Mouse (Mus musculus) kidney, postnatal 25 days (tissue): ENCODE measurements around the gene 1700016D06Rik.

ENCODE experiments used
- DNase-seq, 2 experiments: peaks; one replicate each; pipeline ENCODE4 v3.0.0; 2021; ENCODE audit warnings: mixed read lengths in 2 of 2

Gene 1700016D06Rik

DNA sequence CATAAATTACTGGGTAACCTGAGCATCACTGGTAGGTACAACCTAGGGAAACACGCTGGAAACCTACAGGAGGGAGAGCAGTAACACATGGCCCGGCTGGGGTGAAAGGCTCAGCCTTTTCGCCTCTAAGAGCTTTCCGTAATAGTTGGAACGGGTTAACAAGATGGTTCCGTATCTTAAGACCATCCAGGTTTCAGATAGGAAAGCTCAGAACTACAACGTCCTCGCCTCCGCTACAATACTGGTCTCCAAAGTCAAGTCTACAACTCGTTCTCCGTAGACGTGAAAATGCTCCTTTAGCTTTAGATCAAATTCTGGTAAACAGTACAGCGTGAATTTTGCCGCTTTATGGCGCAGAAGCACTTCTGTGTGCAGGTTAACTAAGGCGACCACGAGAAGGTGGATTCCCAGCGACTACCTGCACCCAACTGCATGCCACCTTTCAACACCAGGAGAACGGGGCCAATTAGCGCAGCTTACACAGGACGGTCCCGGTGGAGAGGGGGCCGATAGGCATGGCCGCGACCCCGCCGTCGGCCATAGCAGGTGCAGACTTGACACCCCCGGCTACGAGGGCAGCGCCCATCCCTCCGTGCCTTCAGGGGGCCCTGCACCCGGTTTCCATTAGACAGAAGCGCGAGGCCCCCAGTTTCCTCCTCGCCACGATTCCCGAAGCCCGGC, 66.4 kb downstream of the 1700016D06Rik start:
- DNase-seq = no peak

DNA sequence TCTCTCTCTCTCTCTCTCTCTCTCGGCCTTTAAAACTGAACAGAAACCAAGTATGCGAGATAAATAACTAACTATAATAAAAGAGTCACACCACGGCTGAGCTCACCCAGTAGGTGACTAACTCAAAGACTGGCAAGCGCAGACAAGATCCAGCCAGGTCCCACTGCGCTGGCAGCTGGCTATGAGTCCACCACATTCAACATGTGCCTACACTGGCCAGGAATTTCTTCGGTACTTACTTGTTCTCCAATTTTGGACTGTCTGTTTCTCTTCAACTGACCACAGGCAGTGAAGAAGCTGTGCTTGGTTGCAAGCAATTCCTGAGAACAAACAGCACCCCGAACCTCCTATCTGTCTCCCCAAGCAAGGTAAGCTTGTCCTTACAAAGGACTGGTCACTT, 67.4 kb downstream of the 1700016D06Rik start:
- peak; percentile 36 to 74 for DNase-seq

DNA sequence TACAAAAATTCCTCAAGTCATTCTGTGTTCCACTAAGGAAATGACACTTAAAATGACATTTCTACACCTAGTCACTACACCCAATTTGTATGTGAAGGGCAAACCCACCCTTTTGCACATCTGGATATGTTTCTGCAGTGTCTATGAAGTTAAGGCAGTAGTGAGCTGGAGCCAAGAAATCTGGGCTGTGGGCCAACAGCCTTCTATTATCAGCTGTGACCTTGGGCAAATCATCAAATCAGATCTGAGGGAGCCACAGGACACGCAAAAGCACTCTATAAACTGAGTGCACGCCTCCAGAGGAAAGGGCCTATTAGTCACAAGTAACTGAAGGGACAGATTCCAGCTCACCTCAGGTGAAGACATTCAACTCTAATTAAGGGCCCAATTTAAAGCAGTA, 68.5 kb downstream of the 1700016D06Rik start:
- peak; percentile 84 for DNase-seq

DNA sequence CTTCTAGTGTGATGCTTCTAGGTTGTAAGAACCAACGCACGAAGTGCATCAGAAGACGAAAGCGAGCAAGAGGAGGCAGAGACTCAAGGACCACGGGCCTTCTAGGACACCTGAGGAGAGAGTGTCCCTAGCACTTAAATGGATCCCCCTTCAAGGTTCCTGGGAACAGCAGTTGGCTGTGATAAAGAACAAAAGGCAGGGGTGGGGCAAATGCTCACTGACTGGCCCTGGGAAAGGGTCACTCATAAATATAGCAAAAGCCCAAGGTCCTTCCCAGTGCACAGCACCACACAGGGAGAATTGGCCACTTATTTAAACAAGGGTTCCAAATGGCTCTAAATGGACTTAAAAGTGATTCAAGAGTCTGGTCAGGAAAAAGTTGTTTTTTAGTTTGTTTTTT, 71.7 kb downstream of the 1700016D06Rik start:
- no peak for DNase-seq

DNA sequence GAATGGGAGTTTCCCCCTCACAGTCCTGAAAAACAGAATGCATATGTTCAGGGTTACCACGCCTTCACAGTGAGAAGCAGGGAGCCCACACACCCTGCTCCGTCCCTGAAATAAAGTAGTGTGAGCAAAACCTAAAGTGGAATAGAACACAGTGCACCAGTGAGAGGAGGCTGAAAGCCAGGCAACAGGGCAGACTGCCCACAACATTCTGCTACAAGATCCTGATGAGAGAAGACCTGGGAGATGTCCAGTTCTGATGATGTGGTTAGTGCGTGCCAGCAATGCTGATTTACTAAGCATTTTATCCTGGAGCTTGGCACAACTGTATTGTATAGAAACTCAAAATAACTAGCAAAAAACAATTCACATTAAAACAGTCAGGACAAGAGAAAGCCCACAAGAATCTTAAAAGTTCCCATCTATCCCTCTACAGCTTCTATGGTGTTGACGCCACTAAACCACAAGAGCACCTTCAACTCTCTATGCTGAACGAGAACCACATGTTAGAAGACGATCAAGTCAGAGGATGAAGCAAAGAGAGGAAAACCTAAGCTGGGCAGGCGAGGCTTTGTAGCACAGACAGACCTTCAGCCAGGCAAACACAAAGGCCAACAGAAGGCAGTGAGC, 72.2 kb downstream of the 1700016D06Rik start:
- DNase-seq = no peak

DNA sequence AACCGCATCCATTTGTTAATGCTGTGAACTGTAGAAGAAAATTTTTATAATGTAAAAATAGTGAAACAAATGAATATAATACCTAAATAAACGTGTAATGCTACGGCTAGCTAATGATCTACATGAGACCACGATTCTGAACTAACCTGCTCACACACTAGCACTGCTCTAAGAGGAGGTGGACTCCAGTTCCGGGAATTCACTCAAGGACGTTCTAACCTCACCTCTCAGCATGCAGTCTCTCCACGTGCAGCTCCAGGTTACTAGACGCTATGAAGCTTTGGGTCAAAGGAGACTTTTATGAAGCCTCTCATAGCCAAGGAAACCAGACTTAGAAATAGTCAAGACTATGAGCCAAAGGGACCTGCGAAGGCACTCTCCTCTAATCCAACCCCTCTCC, 73.1 kb downstream of the 1700016D06Rik start:
- no peak for DNase-seq

DNA sequence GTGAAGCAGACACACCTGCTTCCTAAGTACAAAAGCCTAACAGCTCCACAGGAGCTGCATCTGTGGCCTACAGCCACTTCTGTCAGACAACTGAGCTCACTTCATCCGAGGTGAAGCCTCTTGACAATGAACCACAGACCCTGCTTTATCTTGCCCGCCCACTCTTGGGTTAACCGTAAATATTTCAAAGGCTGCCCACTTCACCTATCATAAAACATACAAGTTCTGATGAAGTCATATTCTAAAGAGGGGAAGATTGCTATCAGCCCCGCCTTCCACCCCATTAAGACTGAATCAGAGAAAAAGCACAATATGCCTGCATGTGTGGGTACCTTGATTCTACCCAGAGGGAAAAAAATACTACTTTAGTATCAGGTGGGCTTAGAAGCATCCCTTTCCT, 75.8 kb downstream of the 1700016D06Rik start:
- no peak for DNase-seq

DNA sequence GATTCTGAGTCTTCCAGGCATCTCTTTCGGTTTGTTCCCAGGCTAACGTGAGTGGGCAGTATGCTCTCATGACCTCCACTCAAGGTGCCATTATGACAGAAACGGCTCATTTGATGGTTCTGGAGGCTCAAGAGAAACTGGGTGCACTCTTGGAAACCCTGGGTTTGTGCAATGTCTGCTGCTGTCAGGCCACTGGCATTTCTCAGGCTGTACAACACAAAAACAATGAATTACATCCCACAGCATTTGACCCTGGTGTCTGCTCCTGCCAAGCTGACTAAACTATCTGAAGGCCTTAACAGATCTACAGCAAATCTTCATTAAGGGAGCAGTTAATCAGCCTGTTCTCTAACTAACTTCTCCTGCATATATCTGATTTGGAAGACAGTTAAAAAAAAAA, 81.8 kb downstream of the 1700016D06Rik start:
- no peak for DNase-seq

DNA sequence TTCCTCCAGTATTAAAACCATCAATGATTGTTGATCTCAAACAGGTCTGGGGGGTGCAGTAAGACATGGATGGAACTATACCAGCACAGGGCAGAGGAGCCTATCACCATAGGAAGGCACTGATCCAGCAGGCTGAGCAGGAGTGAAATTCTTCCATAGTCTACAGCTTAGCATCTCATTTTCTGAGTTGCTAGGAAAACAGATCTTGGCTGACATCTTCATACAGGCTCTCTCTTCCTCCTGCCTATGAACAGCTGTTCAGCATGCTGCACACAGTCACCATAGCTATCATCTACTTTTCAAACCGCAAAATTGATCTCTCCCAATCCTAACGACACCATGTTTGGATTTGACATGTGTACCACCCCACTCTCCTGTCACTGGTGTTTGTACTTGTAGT, 82.8 kb downstream of the 1700016D06Rik start:
- no peak for DNase-seq

DNA sequence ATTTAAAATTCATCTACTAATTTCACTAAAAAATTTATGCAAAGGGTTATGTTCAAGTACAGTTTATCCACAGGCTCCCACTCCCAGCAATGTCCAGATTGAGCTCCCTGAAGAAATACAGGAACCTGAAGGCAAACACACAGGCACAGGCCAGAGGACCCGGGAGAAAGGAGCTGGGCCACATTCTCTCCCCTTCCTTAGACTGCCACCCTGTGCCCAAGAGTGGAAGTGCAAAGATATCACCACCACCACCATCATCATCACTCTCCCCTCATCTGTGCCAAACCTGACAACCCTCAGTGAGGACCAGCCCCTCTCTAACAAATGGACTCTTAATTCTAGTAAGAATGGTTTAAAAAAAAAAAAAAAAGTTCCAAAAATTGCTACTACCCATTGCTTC, 84.6 kb downstream of the 1700016D06Rik start:
- peak; percentile 58 to 63 for DNase-seq

DNA sequence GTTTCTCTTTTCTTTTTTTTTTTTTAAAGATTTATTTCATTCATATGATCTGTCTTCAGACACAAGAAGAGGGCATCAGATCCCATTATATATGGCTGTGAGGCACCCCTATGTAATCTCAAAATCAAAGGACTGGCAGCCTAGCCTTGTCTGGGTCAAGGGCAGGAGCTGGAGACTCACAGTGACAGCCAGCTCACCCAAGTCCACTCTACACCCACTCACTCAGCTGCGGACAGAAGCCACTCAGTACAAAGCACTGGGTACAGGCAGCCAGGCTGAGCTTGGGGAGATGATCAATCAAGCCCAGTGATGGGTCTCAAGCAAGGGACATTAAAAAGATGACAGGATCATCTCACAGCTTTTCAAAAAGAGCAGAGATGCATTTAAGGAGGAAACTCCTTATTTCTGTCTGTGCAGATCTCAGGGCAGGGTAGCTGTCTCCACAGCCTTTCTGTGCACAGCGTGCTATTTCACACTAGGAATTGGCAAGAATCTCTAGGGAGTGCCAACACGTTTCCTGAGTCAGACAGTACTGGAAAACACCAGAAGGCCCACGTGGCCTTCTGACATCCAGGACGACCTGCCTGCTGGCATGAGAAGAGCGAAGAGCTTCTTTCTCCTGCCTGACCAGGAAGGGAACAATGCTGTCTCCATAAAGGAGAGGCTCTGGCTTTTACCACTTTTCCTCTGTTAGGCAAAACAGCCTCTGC, 86.6 kb downstream of the 1700016D06Rik start:
- DNase-seq = no peak

DNA sequence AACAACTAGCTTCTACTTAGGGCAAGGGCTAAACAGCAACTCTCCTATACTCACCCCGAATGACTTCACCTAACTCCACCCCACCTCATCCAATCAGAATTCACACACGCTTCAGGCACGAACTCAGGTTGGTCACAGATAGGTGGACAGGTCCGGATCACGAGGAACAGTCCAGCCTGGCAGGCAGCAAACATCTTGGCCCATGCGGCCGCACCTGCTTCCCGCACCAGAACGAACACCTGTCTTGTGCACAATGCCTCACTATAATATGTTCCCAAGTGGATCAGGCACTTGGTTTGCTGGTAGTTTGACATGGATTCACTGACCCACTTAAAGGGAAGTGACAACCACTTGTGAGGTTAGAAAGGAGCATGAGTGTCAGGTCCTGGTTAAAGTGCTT, 92.0 kb downstream of the 1700016D06Rik start:
- DNase-seq = no peak
